Mouse (Mus musculus): ENCODE results near the gene Taf6. TPM values are rescaled to one million over a fixed set of nuclear protein-coding genes. Genes with fewer than 3 reads are reported as not detected.

The Taf6 gene
- polyA plus RNA-seq, 1 experiment from 2014 or later = 58.9 TPM

- Histone ChIP-seq H3K9me3 (replicated peaks; ENCODE audit: control insufficient read depth, low read length) (no peaks in the 10 kb centered on the region), H3K4me2 (ENCODE audit: low read depth, low read length) (peak within 1 kb of the TSS; percentile 94), H3K4me1 (ENCODE audit: control insufficient read depth, insufficient read depth, low read length) (peaks cover 15% of the 10 kb centered on the region), H3K9ac (ENCODE audit: low read length) (peak within 1 kb of the TSS; percentile 93), H3K4me3 (ENCODE audit: low read length) (peak within 1 kb of the TSS; percentile 89), H3K27ac (ENCODE audit: low read length) (peak within 1 kb of the TSS; percentile 76), H3K27me3 (ENCODE audit: control insufficient read depth, insufficient read depth, low read length) (no peaks in the 10 kb centered on the region), H3K36me3 (ENCODE audit: control insufficient read depth, insufficient read depth) (peaks cover 32% of the 10 kb centered on the region)
- ATAC-seq (replicated peaks; ENCODE audit: extremely low read depth, insufficient read depth, low FRiP score) = peak; percentile 96
- under 1% methylated on average over 42 of the region's 42 CpGs for WGBS
Measured at GRCm38 (mm10) chr5:138160842-138161665, 26.2 kb downstream of the Taf6 start, which contains the start of gene Cops6. Gene Cops6, plus strand, starts transcription at chr5:138161071.

GRCm38 (mm10) chr5:138160224-138160762 is 27.0 kb downstream of the Taf6 start:
- H3K4me1 ChIP-seq (ENCODE audit: control insufficient read depth, insufficient read depth, low read length) = peaks cover 15% of the 10 kb centered on the region
- H3K9ac ChIP-seq (ENCODE audit: low read length) = peak overlapping the region; percentile 93
- ATAC-seq (replicated peaks; ENCODE audit: extremely low read depth, insufficient read depth, low FRiP score) = no peak
- H3K36me3 ChIP-seq (ENCODE audit: control insufficient read depth, insufficient read depth) = peaks cover 25% of the 10 kb centered on the region
- 67% methylated on average over 7 of the region's 7 CpGs for WGBS
- peak overlapping the region; percentile 71 for H3K27ac ChIP-seq (ENCODE audit: low read length)
- peak overlapping the region; percentile 73 for H3K4me2 ChIP-seq (ENCODE audit: low read depth, low read length)
- no peaks in the 10 kb centered on the region for H3K27me3 ChIP-seq (ENCODE audit: control insufficient read depth, insufficient read depth, low read length)
- H3K4me3 ChIP-seq (ENCODE audit: low read length) = peak overlapping the region; percentile 89
- no peaks in the 10 kb centered on the region for H3K9me3 ChIP-seq (replicated peaks; ENCODE audit: control insufficient read depth, low read length)

GRCm38 (mm10) chr5:138155443-138155976 is 31.7 kb downstream of the Taf6 start, which contains the start of gene Zfp113:
Gene Zfp113, minus strand, starts transcription at chr5:138155744.
- Histone ChIP-seq H3K4me1 (ENCODE audit: control insufficient read depth, insufficient read depth, low read length) (peaks cover 10% of the 10 kb centered on the region), H3K9ac (ENCODE audit: low read length) (peak within 1 kb of the TSS; percentile 89), H3K4me2 (ENCODE audit: low read depth, low read length) (peak within 1 kb of the TSS; percentile 87), H3K4me3 (ENCODE audit: low read length) (peak within 1 kb of the TSS; percentile 90), H3K27me3 (ENCODE audit: control insufficient read depth, insufficient read depth, low read length) (no peaks in the 10 kb centered on the region), H3K9me3 (replicated peaks; ENCODE audit: control insufficient read depth, low read length) (no peaks in the 10 kb centered on the region), H3K27ac (ENCODE audit: low read length) (peak within 1 kb of the TSS; percentile 88), H3K36me3 (ENCODE audit: control insufficient read depth, insufficient read depth) (peaks cover 7% of the 10 kb centered on the region)
- 1% methylated on average over 31 of the region's 31 CpGs for WGBS
- ATAC-seq (replicated peaks; ENCODE audit: extremely low read depth, insufficient read depth, low FRiP score) = peak; percentile 96

GRCm38 (mm10) chr5:138154390-138154789 is 32.9 kb downstream of the Taf6 start:
- Histone ChIP-seq H3K9ac (ENCODE audit: low read length) (peak overlapping the region; percentile 89), H3K27ac (ENCODE audit: low read length) (no peak overlapping the region), H3K4me3 (ENCODE audit: low read length) (peak overlapping the region; percentile 90), H3K9me3 (replicated peaks; ENCODE audit: control insufficient read depth, low read length) (no peaks in the 10 kb centered on the region), H3K4me2 (ENCODE audit: low read depth, low read length) (peak overlapping the region; percentile 87), H3K4me1 (ENCODE audit: control insufficient read depth, insufficient read depth, low read length) (peaks cover 8% of the 10 kb centered on the region), H3K36me3 (ENCODE audit: control insufficient read depth, insufficient read depth) (peaks cover 11% of the 10 kb centered on the region), H3K27me3 (ENCODE audit: control insufficient read depth, insufficient read depth, low read length) (no peaks in the 10 kb centered on the region)
- ATAC-seq (replicated peaks; ENCODE audit: extremely low read depth, insufficient read depth, low FRiP score) = no peak
- 72% methylated on average over 3 of the region's 3 CpGs for WGBS

GRCm38 (mm10) chr5:138138585-138138984 is 48.7 kb downstream of the Taf6 start:
- Histone ChIP-seq H3K4me2 (ENCODE audit: low read depth, low read length) (no peak overlapping the region), H3K36me3 (ENCODE audit: control insufficient read depth, insufficient read depth) (peaks cover 25% of the 10 kb centered on the region), H3K9ac (ENCODE audit: low read length) (no peak overlapping the region), H3K4me1 (ENCODE audit: control insufficient read depth, insufficient read depth, low read length) (no peaks in the 10 kb centered on the region), H3K9me3 (replicated peaks; ENCODE audit: control insufficient read depth, low read length) (no peaks in the 10 kb centered on the region), H3K27me3 (ENCODE audit: control insufficient read depth, insufficient read depth, low read length) (no peaks in the 10 kb centered on the region), H3K4me3 (ENCODE audit: low read length) (no peak overlapping the region), H3K27ac (ENCODE audit: low read length) (no peak overlapping the region)
- ATAC-seq (replicated peaks; ENCODE audit: extremely low read depth, insufficient read depth, low FRiP score) = no peak
- 68% methylated on average over 4 of the region's 4 CpGs for WGBS

GRCm38 (mm10) chr5:138137935-138138549 is 49.2 kb downstream of the Taf6 start:
- Histone ChIP-seq H3K4me3 (ENCODE audit: low read length) (no peak overlapping the region), H3K36me3 (ENCODE audit: control insufficient read depth, insufficient read depth) (peaks cover 25% of the 10 kb centered on the region), H3K4me1 (ENCODE audit: control insufficient read depth, insufficient read depth, low read length) (no peaks in the 10 kb centered on the region), H3K9me3 (replicated peaks; ENCODE audit: control insufficient read depth, low read length) (no peaks in the 10 kb centered on the region), H3K4me2 (ENCODE audit: low read depth, low read length) (no peak overlapping the region), H3K27me3 (ENCODE audit: control insufficient read depth, insufficient read depth, low read length) (no peaks in the 10 kb centered on the region), H3K9ac (ENCODE audit: low read length) (no peak overlapping the region), H3K27ac (ENCODE audit: low read length) (no peak overlapping the region)
- ATAC-seq (replicated peaks; ENCODE audit: extremely low read depth, insufficient read depth, low FRiP score) = peak; percentile 32
- 60% methylated on average over 8 of the region's 8 CpGs for WGBS

GRCm38 (mm10) chr5:138137257-138137656 is 50.0 kb downstream of the Taf6 start:
- Histone ChIP-seq H3K27ac (ENCODE audit: low read length) (no peak overlapping the region), H3K36me3 (ENCODE audit: control insufficient read depth, insufficient read depth) (peaks cover 25% of the 10 kb centered on the region), H3K4me1 (ENCODE audit: control insufficient read depth, insufficient read depth, low read length) (no peaks in the 10 kb centered on the region), H3K4me2 (ENCODE audit: low read depth, low read length) (no peak overlapping the region), H3K4me3 (ENCODE audit: low read length) (no peak overlapping the region), H3K27me3 (ENCODE audit: control insufficient read depth, insufficient read depth, low read length) (no peaks in the 10 kb centered on the region), H3K9me3 (replicated peaks; ENCODE audit: control insufficient read depth, low read length) (no peaks in the 10 kb centered on the region), H3K9ac (ENCODE audit: low read length) (no peak overlapping the region)
- 0 out of 2 replicates have a peak, but pooled peaks have one; percentile 28 for ATAC-seq (replicated peaks; ENCODE audit: extremely low read depth, insufficient read depth, low FRiP score)
- 55% methylated on average over 4 of the region's 4 CpGs for WGBS

GRCm38 (mm10) chr5:138132425-138133064 is 54.7 kb downstream of the Taf6 start:
- no peak overlapping the region for H3K4me3 ChIP-seq (ENCODE audit: low read length)
- ATAC-seq (replicated peaks; ENCODE audit: extremely low read depth, insufficient read depth, low FRiP score) = no peak
- WGBS = 83% methylated on average over 5 of the region's 5 CpGs
- H3K9me3 ChIP-seq (replicated peaks; ENCODE audit: control insufficient read depth, low read length) = no peaks in the 10 kb centered on the region
- H3K27me3 ChIP-seq (ENCODE audit: control insufficient read depth, insufficient read depth, low read length) = no peaks in the 10 kb centered on the region
- H3K36me3 ChIP-seq (ENCODE audit: control insufficient read depth, insufficient read depth) = peaks cover 52% of the 10 kb centered on the region
- H3K4me2 ChIP-seq (ENCODE audit: low read depth, low read length) = no peak overlapping the region
- H3K27ac ChIP-seq (ENCODE audit: low read length) = no peak overlapping the region
- H3K4me1 ChIP-seq (ENCODE audit: control insufficient read depth, insufficient read depth, low read length) = no peaks in the 10 kb centered on the region
- H3K9ac ChIP-seq (ENCODE audit: low read length) = no peak overlapping the region
